Mouse (Mus musculus) intestine, postnatal 0 days (tissue): ENCODE results near the gene Snx3. TPM values are rescaled to one million over a fixed set of nuclear protein-coding genes. Genes with fewer than 3 reads are reported as not detected.
A peak's percentile ranks its signal among the peaks of the same experiment; 100 is the strongest.

Experiments
- ATAC-seq: fragments of 200-750 bp; cut with Nextera tagmentation; 2 replicates; pipeline ENCODE4 v1.8.0; 2017; ENCODE audit warnings: mild to moderate bottlenecking, moderate TSS enrichment, moderate library complexity
- H3K27ac ChIP-seq: fragments of 300-500 bp; sonication (generic); 2 replicates; pipeline ENCODE4 v1.5.1; 2014; ENCODE audit warnings: mild to moderate bottlenecking, low read depth, low read length, moderate library complexity
- H3K27me3 ChIP-seq: fragments of 300-500 bp; sonication (generic); replicated peaks from 2 replicates; pipeline ENCODE4 v1.6.1; 2014; ENCODE audit warnings: low read length, mixed read lengths; ENCODE audit not compliant: control insufficient read depth, insufficient read depth
- H3K36me3 ChIP-seq: fragments of 300-500 bp; sonication (generic); 2 replicates; pipeline ENCODE4 v1.6.1; 2014; ENCODE audit warnings: mild to moderate bottlenecking, moderate library complexity; ENCODE audit not compliant: control insufficient read depth, insufficient read depth
- H3K4me1 ChIP-seq: fragments of 300-500 bp; sonication (generic); replicated peaks from 2 replicates; pipeline ENCODE4 v1.6.1; 2014; ENCODE audit warnings: antibody characterized with exemption, low read length, mixed read lengths; ENCODE audit not compliant: control insufficient read depth, insufficient read depth
- H3K4me2 ChIP-seq: fragments of 300-500 bp; sonication (generic); replicated peaks from 2 replicates; pipeline ENCODE4 v1.6.1; 2014; ENCODE audit warnings: low read depth, mild to moderate bottlenecking, moderate library complexity
- H3K4me3 ChIP-seq: fragments of 300-500 bp; sonication (generic); 2 replicates; pipeline ENCODE4 v1.5.1; 2014; ENCODE audit warnings: low read depth, low read length
- H3K9ac ChIP-seq: fragments of 300-500 bp; sonication (generic); 2 replicates; pipeline ENCODE4 v1.6.1; 2014; ENCODE audit warnings: mild to moderate bottlenecking, low read depth, low read length
- H3K9me3 ChIP-seq: fragments of 300-500 bp; sonication (generic); 2 replicates; pipeline ENCODE4 v1.6.1; 2016; ENCODE audit warnings: mixed run types; ENCODE audit not compliant: control insufficient read depth
- CTCF ChIP-seq: sonication (generic); IDR thresholded peaks from 2 replicates; pipeline ENCODE4 v1.5.1; 2016; ENCODE audit warnings: low read depth, mild to moderate bottlenecking, control low read depth, antibody characterized with exemption, moderate library complexity
- WGBS: fragments of 180-500 bp; shearing (Covaris S2); extraction: QIAGEN DNeasy Blood & Tissue Kit; methylation state at CpG from one replicate; pipeline ENCODE4 v1.1.7; 2014; 5-methylcytosine and 5-hydroxymethylcytosine counted together
- polyA plus RNA-seq: library from polyadenylated mRNA; unstranded; fragments of >200 nt; fragmentation: Nextera tagmentation; extraction: Ambion mirVana; gene quantifications from 2 replicates; pipeline ENCODE4 v1.2.1, GENCODE M21; 2015

The Snx3 gene
- polyA plus RNA-seq, 1 experiment from 2014 or later = 615 TPM

DNA sequence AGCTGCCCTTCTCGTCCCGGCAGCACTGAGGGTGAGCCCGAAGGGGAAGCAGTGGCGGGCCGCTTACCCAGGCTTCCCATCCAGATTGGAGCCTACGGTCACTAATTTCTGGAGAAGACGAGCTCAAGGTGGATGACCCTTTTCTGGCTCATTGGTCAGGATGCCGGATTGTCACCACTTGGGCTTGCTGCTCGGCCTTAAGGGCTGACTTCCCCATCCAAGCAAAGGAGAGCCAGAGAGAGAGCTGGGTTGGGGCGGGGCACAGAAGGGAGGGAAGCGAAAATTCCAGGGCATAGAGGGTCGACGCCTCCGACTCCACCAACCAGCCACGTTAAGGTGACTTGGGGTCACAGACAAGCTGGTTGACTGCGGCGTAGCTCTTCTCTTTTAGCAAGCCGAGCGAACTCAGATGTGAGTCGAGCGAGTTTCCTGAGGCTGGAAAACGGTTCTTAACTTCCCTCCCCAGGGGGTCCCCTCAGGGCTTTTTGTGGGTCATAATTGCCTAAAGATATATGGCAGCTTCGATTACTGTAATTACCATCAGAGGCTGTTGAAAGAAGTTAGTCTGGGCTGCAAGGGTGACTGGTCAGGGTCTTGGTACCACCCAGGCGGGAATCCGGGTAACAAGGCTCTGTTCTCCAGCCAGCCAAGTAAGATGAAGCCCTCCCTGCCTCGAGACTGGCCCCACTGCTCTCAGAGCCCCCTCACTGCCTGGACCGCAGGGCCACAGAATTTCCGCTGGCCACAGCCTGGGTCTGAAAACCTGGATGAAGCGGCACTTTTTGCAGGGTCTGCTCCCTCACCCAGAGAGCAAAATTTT lies 78.5 kb downstream of the Snx3 start:
- TF ChIP-seq CTCF = no peak
- Histone ChIP-seq H3K27me3 (peaks cover 96% of the 10 kb centered on the region), H3K9me3 (no peaks in the 10 kb centered on the region), H3K9ac (no peak overlapping the region), H3K27ac (no peak overlapping the region), H3K4me2 (peak overlapping the region; percentile 24; the same call in 1 of the 2 replicates), H3K36me3 (no peaks in the 10 kb centered on the region), H3K4me1 (no peaks in the 10 kb centered on the region), H3K4me3 (peak overlapping the region; percentile 1)
- ATAC-seq = no peak
- 3% methylated on average over 29 of the region's 29 CpGs for WGBS

DNA sequence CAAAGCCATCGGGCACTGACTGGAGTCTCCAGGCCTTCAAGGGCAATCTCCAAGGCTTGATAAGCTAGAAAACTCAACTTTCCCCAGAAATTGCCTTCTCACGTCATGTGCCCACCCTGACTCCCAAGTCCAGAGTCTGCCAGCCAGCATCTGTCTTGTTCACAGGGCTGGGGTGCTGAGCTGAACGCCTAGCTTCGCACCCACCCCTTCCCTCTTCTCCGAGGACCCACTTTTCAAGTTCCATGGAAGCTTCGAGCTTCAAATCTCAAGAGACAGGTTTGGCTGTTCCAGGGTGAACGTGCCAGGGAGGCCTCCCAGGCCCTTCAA lies 79.1 kb downstream of the Snx3 start:
- Histone ChIP-seq H3K9ac (no peak overlapping the region), H3K4me2 (no peak overlapping the region), H3K36me3 (no peaks in the 10 kb centered on the region), H3K4me3 (no peak overlapping the region), H3K9me3 (no peaks in the 10 kb centered on the region), H3K27ac (no peak overlapping the region), H3K4me1 (no peaks in the 10 kb centered on the region), H3K27me3 (peaks cover 96% of the 10 kb centered on the region)
- 10% methylated on average over 7 of the region's 7 CpGs for WGBS
- no peak for TF ChIP-seq CTCF
- no peak for ATAC-seq

DNA sequence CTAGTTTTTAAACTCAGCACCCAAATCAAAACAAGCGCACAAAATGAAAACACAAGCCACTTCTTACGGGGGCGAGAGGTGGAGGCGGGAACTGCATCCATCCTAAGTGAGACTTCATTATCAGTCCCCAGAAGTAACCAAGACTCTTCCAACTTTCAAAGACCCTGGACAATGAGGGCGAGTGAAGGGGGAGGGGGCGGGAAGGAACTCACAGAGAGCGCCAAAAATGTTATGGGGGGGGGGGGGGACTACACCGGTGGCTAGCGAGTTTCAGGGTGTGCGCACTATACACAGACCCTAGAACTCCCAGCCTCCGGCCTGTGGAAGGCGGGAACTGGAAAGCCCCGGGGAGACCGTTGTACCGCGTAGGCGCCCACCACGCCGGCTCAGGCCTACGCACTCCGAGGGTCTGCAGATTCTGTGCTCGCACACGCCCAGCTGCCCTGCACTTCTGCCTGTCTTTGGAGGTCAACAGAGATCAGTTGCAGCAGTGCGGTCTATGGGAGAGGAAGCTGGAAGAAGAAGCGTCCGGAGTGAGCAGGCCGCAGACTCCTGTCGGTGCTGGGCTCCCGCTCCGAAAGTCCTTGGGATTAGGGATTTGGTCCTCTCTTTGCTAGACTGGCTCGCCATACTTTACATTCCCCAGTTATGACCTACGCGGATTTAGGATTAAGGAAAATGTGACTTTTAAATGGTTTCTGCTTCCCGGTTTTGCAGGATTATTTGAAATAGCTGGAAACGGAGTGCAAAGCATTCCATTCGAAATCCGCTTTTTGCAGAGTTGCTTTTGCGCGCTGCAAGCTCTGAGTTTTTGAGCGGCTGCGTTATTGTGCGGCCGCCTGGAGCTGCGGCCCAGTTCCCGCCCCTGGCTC lies 80.1 kb downstream of the Snx3 start:
- ATAC-seq = no peak
- H3K9ac ChIP-seq = no peak overlapping the region
- H3K27ac ChIP-seq = no peak overlapping the region
- no peaks in the 10 kb centered on the region for H3K9me3 ChIP-seq
- TF ChIP-seq CTCF = no peak
- H3K36me3 ChIP-seq = no peaks in the 10 kb centered on the region
- H3K27me3 ChIP-seq = peaks cover 96% of the 10 kb centered on the region
- H3K4me2 ChIP-seq = no peak overlapping the region
- 3% methylated on average over 45 of the region's 45 CpGs for WGBS
- no peaks in the 10 kb centered on the region for H3K4me1 ChIP-seq
- 0 out of 2 replicates have a peak overlapping the region, but pooled peaks have one; percentile 0 for H3K4me3 ChIP-seq

GRCm38 (mm10) chr10:42582566-42583110 lies 80.8 kb downstream of the Snx3 start:
- H3K4me1 ChIP-seq = no peaks in the 10 kb centered on the region
- ATAC-seq = no peak
- H3K9ac ChIP-seq = no peak overlapping the region
- H3K4me2 ChIP-seq = no peak overlapping the region; the same call in 1 of the 2 replicates
- H3K27me3 ChIP-seq = peaks cover 94% of the 10 kb centered on the region
- no peak overlapping the region for H3K27ac ChIP-seq
- under 1% methylated on average over 44 of the region's 44 CpGs for WGBS
- H3K9me3 ChIP-seq = no peaks in the 10 kb centered on the region
- H3K36me3 ChIP-seq = no peaks in the 10 kb centered on the region
- no peak for TF ChIP-seq CTCF
- 0 out of 2 replicates have a peak overlapping the region, but pooled peaks have one; percentile 1 for H3K4me3 ChIP-seq

DNA sequence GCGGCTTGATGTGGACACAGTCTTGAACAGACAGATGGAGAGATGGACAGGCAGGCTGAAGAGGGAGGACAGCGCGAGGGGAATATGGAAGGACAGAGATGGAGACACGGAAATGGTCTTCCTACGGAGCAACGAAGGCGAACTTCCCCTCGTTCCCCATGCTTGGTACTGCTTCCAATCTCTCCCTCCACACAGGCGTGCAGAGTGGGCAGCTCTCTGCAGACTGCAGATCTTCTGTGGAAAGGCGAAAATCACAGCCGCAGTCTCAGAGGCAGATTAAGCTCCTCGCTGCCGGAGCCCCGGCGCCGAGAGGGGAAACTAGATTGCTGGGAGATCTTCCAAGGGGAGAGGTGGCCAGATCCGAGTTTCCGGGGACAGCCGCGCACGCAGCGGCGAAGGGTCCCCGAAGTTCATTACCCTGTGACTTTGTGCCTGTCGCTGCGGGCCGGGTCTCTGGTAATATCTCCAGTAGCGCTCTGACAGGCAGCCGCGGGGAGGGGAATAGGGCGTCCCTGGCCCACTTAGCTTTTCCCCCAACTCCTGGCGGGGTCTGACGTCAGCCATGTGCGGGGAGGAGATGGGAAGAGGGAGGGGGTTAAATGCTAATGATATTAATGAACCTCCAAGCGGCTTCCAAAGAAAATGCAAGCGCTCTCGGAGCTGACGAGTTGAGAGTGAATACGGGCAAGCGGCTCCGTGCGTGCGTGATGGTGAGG lies 81.5 kb downstream of the Snx3 start, which contains the start of the genes Nr2e1 and Ostm1:
Gene Nr2e1 (minus strand): TSS at position 476 of the 716 bp plus-strand sequence.
Gene Ostm1 (plus strand): TSS at position 666 of the 716 bp plus-strand sequence.
- Histone ChIP-seq H3K27me3 (peaks cover 89% of the 10 kb centered on the region), H3K4me2 (peak within 1 kb of the TSS; percentile 27), H3K4me3 (peak within 1 kb of the TSS; percentile 1; the same call in 1 of the 2 replicates), H3K9me3 (no peaks in the 10 kb centered on the region), H3K9ac (no peak within 1 kb of the TSS), H3K27ac (no peak within 1 kb of the TSS), H3K4me1 (no peaks in the 10 kb centered on the region), H3K36me3 (no peaks in the 10 kb centered on the region)
- TF ChIP-seq CTCF = no peak
- under 1% methylated on average over 43 of the region's 43 CpGs for WGBS
- ATAC-seq = no peak
